Mouse (Mus musculus): Measurements from ENCODE around the gene Jade1. TPM values are rescaled to one million over a fixed set of nuclear protein-coding genes. Genes with fewer than 3 reads are reported as not detected.
A peak's percentile ranks its signal among the peaks of the same experiment; 100 is the strongest.

Jade1 gene
- polyA plus RNA-seq (2012; rRNA removed), result 13.2 and 14.3 TPM in 2 replicates

DNA sequence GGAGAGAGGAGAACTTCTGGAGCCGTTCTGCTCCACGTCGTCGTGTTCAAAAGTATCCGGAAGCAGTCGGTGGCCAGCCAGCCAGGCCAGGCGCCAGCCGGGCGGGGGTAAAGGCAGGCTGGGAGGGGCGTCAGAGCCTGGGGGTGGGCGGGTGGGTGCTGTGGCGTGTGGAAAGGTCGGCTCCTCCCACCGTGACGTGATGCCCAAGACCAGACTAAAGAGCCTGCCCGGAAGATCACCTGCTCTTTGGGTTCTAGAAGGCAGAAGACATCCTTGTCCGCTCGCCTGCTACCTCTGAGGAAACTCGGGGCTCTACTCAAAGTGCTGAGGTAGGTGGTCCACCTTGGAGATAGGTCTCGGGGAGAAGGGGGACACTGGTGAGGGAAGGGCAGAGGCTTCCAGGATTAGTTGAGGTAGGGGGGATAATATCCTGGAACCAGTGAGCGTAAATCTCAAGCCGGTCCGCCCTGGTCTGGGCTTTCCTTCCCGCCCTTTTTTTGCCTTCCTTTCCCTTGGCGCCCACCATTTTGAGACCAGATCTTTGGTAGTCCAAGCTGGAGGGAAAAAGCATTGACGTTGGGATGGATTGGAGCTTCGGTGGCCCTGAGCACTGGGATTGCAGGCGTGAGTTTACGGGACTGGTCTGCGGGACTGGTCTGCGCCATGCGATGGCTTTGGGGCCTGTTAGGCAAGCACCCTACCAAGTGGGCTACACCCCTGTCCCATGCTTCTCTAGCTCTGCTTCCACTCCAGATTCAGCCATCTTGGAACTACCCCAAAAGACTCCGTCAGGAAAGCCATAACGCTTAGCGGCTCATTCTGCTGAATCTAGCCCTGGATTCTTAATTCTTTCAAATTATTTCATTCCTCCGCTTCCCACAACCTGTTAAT, at the start of gene Jade1:
Gene Jade1, plus strand, starts transcription at position 241 of the 891 bp plus-strand sequence.
- no peak for TF ChIP-seq POLR2A (IDR thresholded peaks at IDR 0.05; ENCODE audit: borderline replicate concordance, extremely low read depth, low read depth, low read length)
- no peak for TF ChIP-seq CTCF (IDR thresholded peaks at IDR 0.05; ENCODE audit: insufficient read depth, low read length)
- 98% methylated on average over 36 of the region's 36 CpGs for WGBS
- DNase-seq, result no peak

DNA sequence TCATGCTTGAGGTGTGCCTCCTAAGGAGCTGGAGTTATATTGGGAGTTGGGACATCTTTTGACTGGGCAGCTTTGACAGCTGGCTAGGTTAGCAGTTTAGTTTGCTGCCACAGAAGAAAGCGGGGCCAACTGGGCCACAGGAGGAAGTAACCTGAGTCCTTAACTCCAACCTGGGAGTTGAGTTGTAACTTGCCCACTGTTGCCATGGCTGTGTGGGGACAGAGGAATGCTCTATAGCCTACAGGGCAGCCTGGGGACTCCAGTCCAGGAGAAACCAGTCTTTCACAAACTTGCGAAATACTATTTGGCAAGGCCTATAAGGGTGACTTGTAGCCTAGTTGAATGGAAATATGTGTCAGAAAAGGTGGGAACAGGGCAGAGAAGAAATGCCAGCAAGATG, 46.1 kb upstream of the Jade1 start:
- Histone ChIP-seq H3K4me3 (replicated peaks; ENCODE audit: extremely low read depth, low read depth, low read length) (no peak overlapping the region), H3K4me1 (ENCODE audit: control insufficient read depth, insufficient read depth, low read length) (peaks cover 2% of the 10 kb centered on the region; the same call in 1 of the 2 replicates)
- WGBS, result 62% methylated on average over 2 of the region's 2 CpGs
- peak; percentile 37 for DNase-seq
- no peak for TF ChIP-seq POLR2A (IDR thresholded peaks at IDR 0.05; ENCODE audit: borderline replicate concordance, extremely low read depth, low read depth, low read length)
- TF ChIP-seq CTCF (IDR thresholded peaks at IDR 0.05; ENCODE audit: insufficient read depth, low read length), result no peak

More for the DNA sequence above, at the start of gene Jade1:
- no peaks in the 10 kb centered on the region for H3K4me1 ChIP-seq (ENCODE audit: control insufficient read depth, insufficient read depth, low read length)
- H3K4me3 ChIP-seq (replicated peaks; ENCODE audit: extremely low read depth, low read depth, low read length), result no peak within 1 kb of the TSS

- TF ChIP-seq POLR2A (IDR thresholded peaks at IDR 0.05; ENCODE audit: borderline replicate concordance, extremely low read depth, low read depth, low read length) (no peak), CTCF (IDR thresholded peaks at IDR 0.05; ENCODE audit: insufficient read depth, low read length) (no peak)
- WGBS, result 86% methylated on average over 9 of the region's 9 CpGs
- no peak for DNase-seq
- no peak overlapping the region for H3K4me3 ChIP-seq (replicated peaks; ENCODE audit: extremely low read depth, low read depth, low read length)
- H3K4me1 ChIP-seq (ENCODE audit: control insufficient read depth, insufficient read depth, low read length), result peaks cover 2% of the 10 kb centered on the region; the same call in 1 of the 2 replicates
Measured at GRCm38 (mm10) chr3:41510191-41510590, 45.3 kb upstream of the Jade1 start.

GRCm38 (mm10) chr3:41510750-41511149, 44.8 kb upstream of the Jade1 start:
- peaks cover 2% of the 10 kb centered on the region; the same call in 1 of the 2 replicates for H3K4me1 ChIP-seq (ENCODE audit: control insufficient read depth, insufficient read depth, low read length)
- DNase-seq, result no peak
- TF ChIP-seq POLR2A (IDR thresholded peaks at IDR 0.05; ENCODE audit: borderline replicate concordance, extremely low read depth, low read depth, low read length), result no peak
- no peak for TF ChIP-seq CTCF (IDR thresholded peaks at IDR 0.05; ENCODE audit: insufficient read depth, low read length)
- WGBS, result 49% methylated on average over 7 of the region's 7 CpGs
- no peak overlapping the region for H3K4me3 ChIP-seq (replicated peaks; ENCODE audit: extremely low read depth, low read depth, low read length)

DNA sequence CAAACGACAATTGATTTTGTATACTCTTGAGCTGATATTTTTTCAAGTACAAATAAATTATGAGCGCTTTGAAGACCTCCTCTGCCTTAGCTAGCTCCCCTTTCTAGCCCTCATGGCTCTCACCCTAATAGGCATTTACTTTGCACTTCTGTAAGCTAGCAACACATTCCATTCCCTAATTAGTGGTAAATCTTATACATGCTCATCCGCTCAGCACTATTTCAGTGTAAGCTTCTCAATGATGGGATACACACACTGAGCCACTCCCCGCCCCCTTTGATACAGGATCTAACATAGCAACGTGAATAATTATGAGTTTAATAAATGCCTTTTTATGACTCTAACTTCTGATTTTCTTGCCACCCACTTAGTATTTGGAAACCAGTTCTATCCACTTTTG, 41.5 kb upstream of the Jade1 start:
- Histone ChIP-seq H3K4me1 (ENCODE audit: control insufficient read depth, insufficient read depth, low read length) (peaks cover 2% of the 10 kb centered on the region; the same call in 1 of the 2 replicates), H3K4me3 (replicated peaks; ENCODE audit: extremely low read depth, low read depth, low read length) (no peak overlapping the region)
- 70% methylated on average over 5 of the region's 5 CpGs for WGBS
- TF ChIP-seq POLR2A (IDR thresholded peaks at IDR 0.05; ENCODE audit: borderline replicate concordance, extremely low read depth, low read depth, low read length) (no peak), CTCF (IDR thresholded peaks at IDR 0.05; ENCODE audit: insufficient read depth, low read length) (no peak)
- no peak for DNase-seq

- no peak for DNase-seq
- no peak overlapping the region for H3K4me3 ChIP-seq (replicated peaks; ENCODE audit: extremely low read depth, low read depth, low read length)
- TF ChIP-seq CTCF (IDR thresholded peaks at IDR 0.05; ENCODE audit: insufficient read depth, low read length), result no peak
- no peak for TF ChIP-seq POLR2A (IDR thresholded peaks at IDR 0.05; ENCODE audit: borderline replicate concordance, extremely low read depth, low read depth, low read length)
- 75% methylated on average over 11 of the region's 11 CpGs for WGBS
- H3K4me1 ChIP-seq (ENCODE audit: control insufficient read depth, insufficient read depth, low read length), result no peaks in the 10 kb centered on the region
Measured at GRCm38 (mm10) chr3:41514683-41515305, 40.7 kb upstream of the Jade1 start.

DNA sequence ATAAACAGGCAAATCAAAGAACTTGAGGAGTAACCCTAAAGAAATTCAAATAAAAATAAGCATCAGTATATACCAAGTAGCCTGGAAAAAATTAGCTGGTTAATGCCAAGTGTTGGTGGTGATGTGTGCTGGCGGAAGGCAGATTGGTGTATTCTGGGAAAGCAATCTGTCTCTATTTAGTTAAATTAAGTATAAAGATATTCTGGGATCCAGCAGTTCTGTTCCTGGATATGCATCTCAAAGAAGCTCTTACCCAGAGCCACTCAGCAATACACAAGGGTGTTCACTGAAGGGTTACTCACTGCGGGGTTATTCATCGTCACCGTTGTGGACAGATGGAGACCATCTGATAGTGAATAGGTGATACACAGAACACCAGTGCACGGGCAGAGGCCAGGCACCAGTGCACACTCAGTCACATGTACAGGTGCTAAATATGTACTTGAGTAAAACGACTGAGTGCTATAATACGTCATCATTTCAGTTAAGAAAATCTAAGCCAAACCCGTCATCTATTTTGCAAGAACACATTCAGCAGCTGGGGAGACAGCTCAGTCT, 38.5 kb upstream of the Jade1 start:
- no peak for DNase-seq
- H3K4me3 ChIP-seq (replicated peaks; ENCODE audit: extremely low read depth, low read depth, low read length), result no peak overlapping the region
- WGBS, result 79% methylated on average over 8 of the region's 8 CpGs
- TF ChIP-seq CTCF (IDR thresholded peaks at IDR 0.05; ENCODE audit: insufficient read depth, low read length) (no peak), POLR2A (IDR thresholded peaks at IDR 0.05; ENCODE audit: borderline replicate concordance, extremely low read depth, low read depth, low read length) (no peak)
- no peaks in the 10 kb centered on the region for H3K4me1 ChIP-seq (ENCODE audit: control insufficient read depth, insufficient read depth, low read length)

DNA sequence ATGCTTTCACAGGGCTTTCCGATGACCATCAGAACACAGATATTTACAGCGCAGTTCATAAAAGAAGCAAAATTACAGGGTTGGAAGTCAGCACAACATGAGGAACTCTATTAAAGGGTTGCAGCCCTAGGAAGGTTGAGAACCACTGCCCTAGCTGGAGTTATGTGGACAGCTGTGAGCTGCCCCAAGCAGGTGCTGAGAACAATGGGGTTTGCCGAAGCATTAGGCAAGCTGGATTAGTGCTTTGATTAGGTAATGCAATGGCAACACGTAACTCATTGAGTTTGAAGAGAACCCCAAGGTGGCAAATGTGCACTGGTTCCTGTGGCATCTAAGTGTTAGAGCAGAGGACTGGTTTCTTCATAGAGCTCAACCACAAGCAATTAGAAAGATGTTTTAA, 34.6 kb upstream of the Jade1 start:
- no peak overlapping the region for H3K4me3 ChIP-seq (replicated peaks; ENCODE audit: extremely low read depth, low read depth, low read length)
- H3K4me1 ChIP-seq (ENCODE audit: control insufficient read depth, insufficient read depth, low read length), result no peaks in the 10 kb centered on the region
- WGBS, result 92% methylated on average over 4 of the region's 4 CpGs
- no peak for TF ChIP-seq CTCF (IDR thresholded peaks at IDR 0.05; ENCODE audit: insufficient read depth, low read length)
- TF ChIP-seq POLR2A (IDR thresholded peaks at IDR 0.05; ENCODE audit: borderline replicate concordance, extremely low read depth, low read depth, low read length), result no peak
- DNase-seq, result no peak

DNA sequence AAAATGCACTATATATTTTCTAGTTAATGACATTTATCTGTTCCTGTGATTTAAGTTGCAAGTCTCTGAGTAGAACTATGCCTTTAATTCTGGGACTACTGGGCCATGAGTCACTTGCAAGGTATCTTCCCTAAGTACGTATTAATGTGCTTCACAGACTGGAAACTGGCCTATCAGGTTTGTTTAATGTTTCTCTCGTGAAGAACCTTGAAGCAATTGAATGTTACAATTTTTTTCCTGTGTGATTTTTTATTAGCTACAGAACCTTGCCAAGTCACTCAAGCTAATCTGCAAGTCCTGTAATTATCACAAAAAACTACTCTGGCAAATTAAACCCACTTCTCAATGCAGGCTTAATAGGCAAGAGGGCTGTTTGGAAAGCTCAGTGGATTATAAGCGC, 33.8 kb upstream of the Jade1 start:
- no peak overlapping the region for H3K4me3 ChIP-seq (replicated peaks; ENCODE audit: extremely low read depth, low read depth, low read length)
- no peak for DNase-seq
- WGBS, result 56% methylated on average over 3 of the region's 3 CpGs
- TF ChIP-seq CTCF (IDR thresholded peaks at IDR 0.05; ENCODE audit: insufficient read depth, low read length) (no peak), POLR2A (IDR thresholded peaks at IDR 0.05; ENCODE audit: borderline replicate concordance, extremely low read depth, low read depth, low read length) (no peak)
- H3K4me1 ChIP-seq (ENCODE audit: control insufficient read depth, insufficient read depth, low read length), result no peaks in the 10 kb centered on the region
